Mouse (Mus musculus) C2C12 (cell line): ENCODE data around the gene Fgf14. TPM values are rescaled to one million over a fixed set of nuclear protein-coding genes. Genes with fewer than 3 reads are reported as not detected.

ENCODE experiments used
- H3K27me3 ChIP-seq: one replicate; pipeline ENCODE4 v1.6.1; 2011; ENCODE audit not compliant: control insufficient read depth, insufficient read depth, insufficient read length
- H3K36me3 ChIP-seq: one replicate; pipeline ENCODE4 v1.6.1; 2011; ENCODE audit not compliant: control insufficient read depth, insufficient read depth
- H3K4me3 ChIP-seq: one replicate; pipeline ENCODE4 v1.5.1; 2011; ENCODE audit warnings: mild to moderate bottlenecking, control low read depth; ENCODE audit not compliant: poor library complexity, insufficient read depth, severe bottlenecking
- H3K79me2 ChIP-seq: one replicate; pipeline ENCODE4 v1.6.1; 2011; ENCODE audit not compliant: control insufficient read depth, insufficient read depth
- H3K79me3 ChIP-seq: one replicate; pipeline ENCODE4 v1.6.1; 2011; ENCODE audit warnings: low read depth, control low read depth
- H3ac ChIP-seq: one replicate; pipeline ENCODE3; 2011; ENCODE audit warnings: low read depth; ENCODE audit not compliant: control insufficient read depth, insufficient read length
- CEBPB ChIP-seq: IDR thresholded peaks from one replicate; pipeline ENCODE4 v1.6.1; 2011; ENCODE audit warnings: low read depth, mild to moderate bottlenecking, control low read depth, moderate library complexity
- CTCF ChIP-seq: IDR thresholded peaks from one replicate; pipeline ENCODE4 v1.5.1; 2011; ENCODE audit not compliant: control insufficient read depth, insufficient read depth, insufficient read length
- FOSL1 ChIP-seq: IDR thresholded peaks from one replicate; pipeline ENCODE4 v1.8.0; 2011; ENCODE audit warnings: mild to moderate bottlenecking, low read length; ENCODE audit not compliant: poor library complexity, insufficient read depth, severe bottlenecking
- MAX ChIP-seq: IDR thresholded peaks from one replicate; pipeline ENCODE4 v1.6.1; 2011; ENCODE audit warnings: mild to moderate bottlenecking, control low read depth
- MYOD1 ChIP-seq: IDR thresholded peaks from one replicate; pipeline ENCODE4 v1.6.1; 2011; ENCODE audit warnings: low read depth; ENCODE audit not compliant: control insufficient read depth, insufficient read length
- MYOG ChIP-seq: IDR thresholded peaks from one replicate; pipeline ENCODE4 v1.6.1; 2011; ENCODE audit not compliant: control insufficient read depth, insufficient read length; ENCODE audit errors: extremely low read depth
- USF1 ChIP-seq: IDR thresholded peaks from one replicate; pipeline ENCODE4 v1.6.1; 2011; ENCODE audit warnings: low read depth, mild to moderate bottlenecking, control low read depth, moderate library complexity
- polyA plus RNA-seq: library from polyadenylated mRNA; unstranded; fragments of >200 nt; fragmentation: generic; extraction: Trizol; gene quantifications from one replicate; pipeline ENCODE4 v1.2.1, GENCODE M21; 2012; ENCODE audit warnings: missing spikeins

The Fgf14 gene
- polyA plus RNA-seq, 1 experiment: not detected

DNA sequence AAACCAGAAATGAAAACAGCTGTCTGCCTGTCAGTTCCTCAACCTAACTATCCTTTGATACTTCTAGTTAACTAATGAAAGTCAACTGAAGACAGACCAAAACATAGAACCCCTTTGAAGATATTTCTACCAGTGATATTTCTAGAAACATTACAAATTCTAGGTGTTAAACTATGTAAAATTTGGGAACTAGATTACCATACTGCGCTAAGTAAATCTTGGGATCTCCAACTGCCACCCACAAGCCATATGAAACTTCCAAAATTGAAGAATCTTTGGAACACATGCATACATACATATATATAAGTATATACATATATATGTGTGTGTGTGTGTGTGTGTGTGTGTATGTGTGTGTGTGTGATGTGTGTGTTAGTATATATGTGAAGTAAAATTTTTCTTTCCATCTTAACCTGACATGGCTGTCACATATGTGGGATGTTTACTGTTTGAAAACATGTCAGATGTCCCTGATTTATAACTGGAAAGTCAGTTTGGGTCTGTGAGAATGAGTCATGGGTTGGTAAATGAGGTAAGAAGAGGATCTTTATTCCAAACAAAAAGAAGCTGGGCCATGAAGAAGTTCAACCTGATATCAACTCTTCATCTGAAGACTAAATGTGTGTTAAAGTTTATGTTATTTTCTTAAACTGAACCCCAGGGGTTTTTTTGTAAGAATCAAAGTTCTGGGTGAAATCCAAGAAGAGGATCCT is 71.7 kb downstream of the Fgf14 start:
- Histone ChIP-seq H3K27me3 (no peaks in the 10 kb centered on the region), H3K79me2 (no peaks in the 10 kb centered on the region), H3K36me3 (no peaks in the 10 kb centered on the region), H3ac (no peak overlapping the region), H3K79me3 (no peaks in the 10 kb centered on the region), H3K4me3 (no peak overlapping the region)
- TF ChIP-seq CTCF: no peak
- no peak for TF ChIP-seq CEBPB
- no peak for TF ChIP-seq MYOD1
- TF ChIP-seq MYOG: no peak
- no peak for TF ChIP-seq FOSL1
- no peak for TF ChIP-seq USF1
- TF ChIP-seq MAX: no peak

DNA sequence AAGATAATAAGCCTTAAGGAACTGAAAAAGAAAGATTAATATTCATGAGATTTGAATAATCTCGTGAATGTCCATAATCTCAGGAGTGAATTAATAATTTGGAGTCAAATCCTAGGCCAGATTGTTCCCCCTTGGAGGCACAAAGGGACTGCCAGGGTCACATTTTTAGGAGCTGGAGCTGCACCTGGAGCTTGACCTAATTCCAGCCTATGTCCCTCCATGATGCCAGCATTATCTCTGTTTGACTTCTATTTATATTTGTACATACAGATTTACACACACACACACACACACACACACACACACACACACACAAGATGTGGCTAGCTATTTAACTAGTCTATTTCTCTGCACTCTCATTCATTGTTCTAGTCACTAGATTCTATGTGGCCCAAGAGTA is 100.4 kb downstream of the Fgf14 start:
- Histone ChIP-seq H3K27me3 (no peaks in the 10 kb centered on the region), H3K79me3 (no peaks in the 10 kb centered on the region), H3K79me2 (no peaks in the 10 kb centered on the region), H3K4me3 (no peak overlapping the region), H3ac (no peak overlapping the region), H3K36me3 (no peaks in the 10 kb centered on the region)
- TF ChIP-seq CTCF (no peak), MYOD1 (no peak)

DNA sequence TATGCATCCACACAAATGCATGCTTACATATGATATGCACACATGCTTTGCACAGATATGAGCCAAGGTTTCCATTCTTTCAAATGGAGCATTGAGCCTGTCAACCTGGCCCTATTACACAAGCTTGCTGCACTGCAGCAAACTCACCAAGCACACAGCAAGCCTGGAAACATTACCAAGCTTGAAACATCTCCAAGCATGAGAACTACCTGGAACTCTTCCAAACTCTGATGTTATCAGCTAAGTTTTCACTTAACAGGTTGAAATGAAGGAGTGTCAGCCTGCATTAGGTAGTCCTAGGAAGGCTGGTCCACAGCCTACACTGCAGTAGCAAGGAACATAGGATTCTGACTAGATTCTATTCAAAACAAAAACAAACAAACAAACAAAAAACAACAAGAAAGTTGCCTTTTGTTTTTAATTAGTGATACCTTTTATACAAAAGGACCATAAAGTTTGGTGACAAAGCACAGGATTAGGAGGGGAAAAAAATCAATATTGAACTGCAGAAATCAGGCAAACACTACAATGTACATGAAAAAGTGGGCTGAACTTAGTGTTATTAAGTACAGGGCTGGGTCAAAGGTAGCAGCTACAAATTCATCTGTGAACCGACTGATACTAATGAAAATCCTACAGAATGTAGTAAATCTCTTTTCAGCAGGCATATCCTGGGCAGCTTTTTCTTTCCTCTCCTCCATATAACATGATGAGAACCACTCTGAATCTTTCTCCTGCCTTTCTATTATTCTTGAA is 101.6 kb downstream of the Fgf14 start:
- H3K4me3 ChIP-seq: no peak overlapping the region

DNA sequence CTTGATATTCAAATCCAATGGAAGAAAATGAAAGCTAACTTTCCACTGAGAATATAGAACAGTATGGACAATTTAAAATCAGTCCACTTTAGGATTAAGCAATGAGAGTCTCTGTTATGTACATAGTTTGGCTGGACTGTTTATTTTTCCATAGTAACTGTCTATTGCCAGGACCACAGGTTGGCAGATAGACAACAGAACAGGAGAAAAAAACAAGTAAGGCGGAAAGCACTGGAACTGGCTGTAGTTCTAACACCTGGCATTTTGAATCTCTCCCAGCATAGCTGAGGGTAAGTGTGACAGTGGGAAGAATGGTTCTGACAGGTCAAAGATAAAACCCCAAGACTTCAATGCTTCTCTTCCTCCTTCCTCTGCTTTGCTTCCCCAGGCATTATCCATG is 110.5 kb downstream of the Fgf14 start:
- no peaks in the 10 kb centered on the region for H3K36me3 ChIP-seq
- H3K4me3 ChIP-seq: no peak overlapping the region
- H3ac ChIP-seq: no peak overlapping the region
- H3K79me3 ChIP-seq: no peaks in the 10 kb centered on the region
- H3K27me3 ChIP-seq: no peaks in the 10 kb centered on the region
- no peaks in the 10 kb centered on the region for H3K79me2 ChIP-seq
- TF ChIP-seq USF1 (no peak), MYOG (no peak), FOSL1 (no peak), MYOD1 (no peak), CEBPB (no peak), MAX (no peak), CTCF (no peak)

More for the DNA sequence above, 101.6 kb downstream of the Fgf14 start:
- Histone ChIP-seq H3K27me3 (no peaks in the 10 kb centered on the region), H3K79me3 (no peaks in the 10 kb centered on the region), H3K36me3 (no peaks in the 10 kb centered on the region), H3ac (no peak overlapping the region), H3K79me2 (no peaks in the 10 kb centered on the region)
- TF ChIP-seq CTCF (no peak), CEBPB (no peak), MYOD1 (no peak), MYOG (no peak), FOSL1 (no peak), MAX (no peak), USF1 (no peak)

DNA sequence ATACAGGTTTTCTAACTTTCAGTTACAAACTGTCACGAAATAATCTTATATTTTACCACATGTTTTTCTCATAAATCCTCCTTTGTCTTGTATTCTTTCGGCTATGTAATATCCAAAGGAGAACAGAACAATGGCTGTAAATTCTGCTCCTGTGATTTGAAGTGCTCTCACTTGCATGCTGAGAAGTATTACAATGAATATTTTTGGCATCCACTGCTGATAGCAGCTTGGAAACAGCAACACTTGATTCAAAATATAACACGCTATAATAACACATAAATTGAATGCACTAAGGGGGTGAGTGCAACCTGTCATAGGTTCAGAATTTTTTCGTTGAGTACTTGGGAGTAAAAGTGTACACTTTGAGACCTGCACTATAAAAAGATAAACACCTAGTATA is 115.4 kb downstream of the Fgf14 start:
- no peak overlapping the region for H3K4me3 ChIP-seq

More for the DNA sequence above, 115.4 kb downstream of the Fgf14 start:
- Histone ChIP-seq H3ac (no peak overlapping the region), H3K79me2 (no peaks in the 10 kb centered on the region), H3K27me3 (no peaks in the 10 kb centered on the region), H3K36me3 (no peaks in the 10 kb centered on the region), H3K79me3 (no peaks in the 10 kb centered on the region)
- no peak for TF ChIP-seq FOSL1
- TF ChIP-seq USF1: no peak
- TF ChIP-seq MYOG: no peak
- no peak for TF ChIP-seq MYOD1
- TF ChIP-seq CTCF: no peak
- TF ChIP-seq MAX: no peak
- TF ChIP-seq CEBPB: no peak
